Mouse (Mus musculus) stomach, postnatal 0 days (tissue): ENCODE results near the gene Pik3ca.

Experiments
- CTCF ChIP-seq: IDR thresholded peaks from 2 replicates; pipeline ENCODE4 v1.5.1; 2016; ENCODE audit warnings: antibody characterized with exemption, low read depth, mild to moderate bottlenecking, moderate library complexity
- EP300 ChIP-seq: optimal IDR thresholded peaks from 2 replicates; pipeline ENCODE3; 2016; ENCODE audit warnings: antibody characterized with exemption

DNA sequence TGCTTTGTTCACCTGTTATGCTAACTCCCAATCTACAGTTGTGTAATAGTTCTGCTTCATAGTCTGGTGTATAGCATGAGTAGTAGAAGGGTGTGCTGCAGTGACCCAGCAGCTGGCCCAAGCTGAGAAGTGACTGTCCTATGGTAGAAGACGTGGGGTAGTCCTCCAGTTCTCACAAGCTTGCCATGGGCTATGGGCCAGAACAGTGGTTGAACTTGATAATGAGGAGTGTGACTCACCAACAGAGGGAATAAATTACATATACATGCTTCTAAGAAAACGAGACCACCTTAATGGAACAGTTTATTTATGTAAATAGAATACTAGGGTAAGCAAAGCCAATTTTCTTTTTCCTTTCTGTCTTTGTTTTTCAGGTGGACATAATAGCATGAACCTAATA, 32.9 kb downstream of the Pik3ca start:
- no peak for TF ChIP-seq CTCF
- TF ChIP-seq EP300, result no peak
